Mouse (Mus musculus) embryonic facial prominence, embryonic 10.5 days (tissue): ENCODE data around the gene Camta1. TPM values are rescaled to one million over a fixed set of nuclear protein-coding genes. Genes with fewer than 3 reads are reported as not detected.

ENCODE experiments used
- DNase-seq: peaks from one replicate; pipeline ENCODE4 v3.0.0-alpha.2; 2017; ENCODE audit warnings: low spot score
- H3K27ac ChIP-seq: fragments of 300-500 bp; sonication (generic); replicated peaks from 2 replicates; pipeline ENCODE4 v1.5.1; 2016; ENCODE audit warnings: mild to moderate bottlenecking
- H3K27me3 ChIP-seq: fragments of 300-500 bp; sonication (generic); replicated peaks from 2 replicates; pipeline ENCODE4 v1.6.1; 2016; ENCODE audit warnings: low read depth, mild to moderate bottlenecking; ENCODE audit not compliant: poor library complexity, severe bottlenecking
- H3K36me3 ChIP-seq: fragments of 300-500 bp; sonication (generic); replicated peaks from 2 replicates; pipeline ENCODE4 v1.6.1; 2016; ENCODE audit warnings: mild to moderate bottlenecking, moderate library complexity
- H3K4me1 ChIP-seq: fragments of 300-500 bp; sonication (generic); 2 replicates; pipeline ENCODE4 v1.6.1; 2016
- H3K4me3 ChIP-seq: fragments of 300-500 bp; sonication (generic); 2 replicates; pipeline ENCODE4 v1.5.1; 2016; ENCODE audit warnings: mild to moderate bottlenecking, moderate library complexity
- H3K9me3 ChIP-seq: fragments of 300-500 bp; sonication (generic); 2 replicates; pipeline ENCODE4 v1.6.1; 2016; ENCODE audit warnings: mild to moderate bottlenecking
- WGBS: fragments of 180-500 bp; shearing (Covaris S2); methylation state at CpG from one replicate; pipeline ENCODE4 v1.1.7; 2016; 5-methylcytosine and 5-hydroxymethylcytosine counted together
- polyA plus RNA-seq: library from polyadenylated mRNA; unstranded; fragments of >200 nt; fragmentation: Nextera tagmentation; extraction: Ambion mirVana; gene quantifications from 2 replicates; pipeline ENCODE4 v1.2.1, GENCODE M21; 2016

Gene Camta1
- polyA plus RNA-seq, 1 experiment from 2014 or later = 110 TPM

GRCm38 (mm10) chr4:151301337-151301736, 560.3 kb downstream of the Camta1 start:
- Histone ChIP-seq H3K9me3 (no peaks in the 10 kb centered on the region), H3K36me3 (no peaks in the 10 kb centered on the region), H3K27ac (no peak overlapping the region), H3K4me3 (no peak overlapping the region), H3K4me1 (peaks cover 21% of the 10 kb centered on the region), H3K27me3 (peaks cover 20% of the 10 kb centered on the region)
- WGBS = 64% methylated on average over 9 of the region's 9 CpGs
- no peak for DNase-seq

GRCm38 (mm10) chr4:151300706-151301105, 561.0 kb downstream of the Camta1 start:
- H3K27ac ChIP-seq = no peak overlapping the region
- peak; percentile 27 for DNase-seq
- no peaks in the 10 kb centered on the region for H3K9me3 ChIP-seq
- H3K27me3 ChIP-seq = peaks cover 20% of the 10 kb centered on the region
- WGBS = 21% methylated on average over 15 of the region's 15 CpGs
- H3K4me1 ChIP-seq = peaks cover 21% of the 10 kb centered on the region
- no peaks in the 10 kb centered on the region for H3K36me3 ChIP-seq
- H3K4me3 ChIP-seq = no peak overlapping the region

- H3K9me3 ChIP-seq = no peaks in the 10 kb centered on the region
- no peak overlapping the region for H3K27ac ChIP-seq
- 83% methylated on average over 13 of the region's 13 CpGs for WGBS
Observed at GRCm38 (mm10) chr4:151295515-151296203, 566.0 kb downstream of the Camta1 start.

GRCm38 (mm10) chr4:151288893-151289585, 572.6 kb downstream of the Camta1 start:
- H3K36me3 ChIP-seq = no peaks in the 10 kb centered on the region
- no peaks in the 10 kb centered on the region for H3K4me1 ChIP-seq
- WGBS = 63% methylated on average over 6 of the region's 6 CpGs
- H3K27me3 ChIP-seq = no peaks in the 10 kb centered on the region
- H3K4me3 ChIP-seq = no peak overlapping the region
- no peaks in the 10 kb centered on the region for H3K9me3 ChIP-seq
- no peak overlapping the region for H3K27ac ChIP-seq
- peak; percentile 63 for DNase-seq

More at GRCm38 (mm10) chr4:151295515-151296203, 566.0 kb downstream of the Camta1 start:
- H3K4me3 ChIP-seq = no peak overlapping the region
- no peaks in the 10 kb centered on the region for H3K36me3 ChIP-seq
- H3K4me1 ChIP-seq = peaks cover 3% of the 10 kb centered on the region
- DNase-seq = no peak
- peaks cover 12% of the 10 kb centered on the region for H3K27me3 ChIP-seq

- H3K9me3 ChIP-seq = no peaks in the 10 kb centered on the region
- H3K27ac ChIP-seq = no peak overlapping the region
- no peaks in the 10 kb centered on the region for H3K27me3 ChIP-seq
- H3K36me3 ChIP-seq = no peaks in the 10 kb centered on the region
- DNase-seq = no peak
- no peak overlapping the region for H3K4me3 ChIP-seq
- 68% methylated on average over 12 of the region's 12 CpGs for WGBS
- no peaks in the 10 kb centered on the region for H3K4me1 ChIP-seq
Observed at GRCm38 (mm10) chr4:151285905-151286445, 575.7 kb downstream of the Camta1 start.

GRCm38 (mm10) chr4:151285432-151285831, 576.2 kb downstream of the Camta1 start:
- Histone ChIP-seq H3K4me3 (no peak overlapping the region), H3K27me3 (no peaks in the 10 kb centered on the region), H3K4me1 (no peaks in the 10 kb centered on the region), H3K36me3 (no peaks in the 10 kb centered on the region), H3K9me3 (no peaks in the 10 kb centered on the region), H3K27ac (no peak overlapping the region)
- no peak for DNase-seq
- WGBS = 69% methylated on average over 3 of the region's 3 CpGs

GRCm38 (mm10) chr4:151283092-151283741, 578.5 kb downstream of the Camta1 start:
- Histone ChIP-seq H3K4me1 (no peaks in the 10 kb centered on the region), H3K36me3 (no peaks in the 10 kb centered on the region), H3K9me3 (no peaks in the 10 kb centered on the region), H3K27me3 (no peaks in the 10 kb centered on the region), H3K27ac (no peak overlapping the region), H3K4me3 (no peak overlapping the region)
- 39% methylated on average over 16 of the region's 16 CpGs for WGBS
- DNase-seq = peak; percentile 62

GRCm38 (mm10) chr4:151282103-151282502, 579.6 kb downstream of the Camta1 start:
- 77% methylated on average over 14 of the region's 14 CpGs for WGBS
- H3K27me3 ChIP-seq = no peaks in the 10 kb centered on the region
- H3K4me1 ChIP-seq = no peaks in the 10 kb centered on the region
- H3K9me3 ChIP-seq = no peaks in the 10 kb centered on the region
- no peak overlapping the region for H3K4me3 ChIP-seq
- DNase-seq = no peak
- no peaks in the 10 kb centered on the region for H3K36me3 ChIP-seq
- no peak overlapping the region for H3K27ac ChIP-seq

GRCm38 (mm10) chr4:151275292-151275691, 586.4 kb downstream of the Camta1 start:
- no peaks in the 10 kb centered on the region for H3K4me1 ChIP-seq
- no peaks in the 10 kb centered on the region for H3K9me3 ChIP-seq
- DNase-seq = no peak
- 72% methylated on average over 13 of the region's 13 CpGs for WGBS
- no peak overlapping the region for H3K27ac ChIP-seq
- H3K27me3 ChIP-seq = no peaks in the 10 kb centered on the region
- H3K36me3 ChIP-seq = no peaks in the 10 kb centered on the region
- H3K4me3 ChIP-seq = no peak overlapping the region

GRCm38 (mm10) chr4:151263786-151264414, 597.8 kb downstream of the Camta1 start:
- 68% methylated on average over 14 of the region's 14 CpGs for WGBS
- Histone ChIP-seq H3K27me3 (peaks cover 5% of the 10 kb centered on the region; the same call in 1 of the 2 replicates), H3K27ac (no peak overlapping the region), H3K4me3 (no peak overlapping the region), H3K4me1 (peaks cover 22% of the 10 kb centered on the region), H3K36me3 (no peaks in the 10 kb centered on the region), H3K9me3 (no peaks in the 10 kb centered on the region)
- no peak for DNase-seq

- no peak overlapping the region for H3K27ac ChIP-seq
- peaks cover 5% of the 10 kb centered on the region; the same call in 1 of the 2 replicates for H3K27me3 ChIP-seq
- no peak overlapping the region for H3K4me3 ChIP-seq
- no peak for DNase-seq
- no peaks in the 10 kb centered on the region for H3K9me3 ChIP-seq
- WGBS = 77% methylated on average over 7 of the region's 7 CpGs
- no peaks in the 10 kb centered on the region for H3K36me3 ChIP-seq
- H3K4me1 ChIP-seq = peaks cover 23% of the 10 kb centered on the region
Observed at GRCm38 (mm10) chr4:151263052-151263451, 598.6 kb downstream of the Camta1 start.

GRCm38 (mm10) chr4:151256622-151257021, 605.1 kb downstream of the Camta1 start:
- no peaks in the 10 kb centered on the region for H3K9me3 ChIP-seq
- H3K27me3 ChIP-seq = no peaks in the 10 kb centered on the region; the same call in 1 of the 2 replicates
- H3K4me1 ChIP-seq = peaks cover 14% of the 10 kb centered on the region
- H3K4me3 ChIP-seq = no peak overlapping the region
- DNase-seq = no peak
- 74% methylated on average over 4 of the region's 4 CpGs for WGBS
- no peaks in the 10 kb centered on the region for H3K36me3 ChIP-seq
- H3K27ac ChIP-seq = no peak overlapping the region
